Mouse (Mus musculus) mammary gland, adult 2 months (tissue): ENCODE measurements around the gene Iscu. TPM values are rescaled to one million over a fixed set of nuclear protein-coding genes. Genes with fewer than 3 reads are reported as not detected.

Experiments
- polyA plus RNA-seq: library from polyadenylated mRNA; depleted of rRNA; stranded (reverse); fragments of >200 nt; gene quantifications from 2 replicates; pipeline ENCODE4 v1.2.3, GENCODE M21; 2012; ENCODE audit warnings: low replicate concordance; rRNA removed

Iscu gene
- polyA plus RNA-seq: 104 and 156 TPM in 2 replicates

GRCm38 (mm10) chr5:113772450-113772895 lies at the start of gene Iscu, which contains the start of gene Sart3:
Gene Iscu (plus strand): TSS chr5:113772748.
Gene Sart3 (minus strand): TSS chr5:113772510.

GRCm38 (mm10) chr5:113724446-113724845 lies 48.1 kb upstream of the Iscu start, which contains the start of gene 1700069L16Rik:
Gene 1700069L16Rik (minus strand): TSS chr5:113724772.

GRCm38 (mm10) chr5:113735345-113736112 lies 37.0 kb upstream of the Iscu start, which contains the start of gene Ficd:
Gene Ficd (plus strand): TSS chr5:113735803.

GRCm38 (mm10) chr5:113800280-113800679 lies 27.7 kb downstream of the Iscu start, which contains the start of gene Tmem119:
Gene Tmem119 (minus strand): TSS chr5:113800516.

Other genes starting within 250 kb of the Iscu start
- gene Cmklr1, start 122.3 kb upstream of the Iscu start, polyA plus RNA-seq: 216 and 237 TPM in 2 replicates
- gene 1700069L16Rik, start 48.0 kb upstream of the Iscu start, polyA plus RNA-seq: not detected in 2 replicates
- 6.4 and 9.0 TPM in 2 replicates for gene Ficd, start 36.9 kb upstream of the Iscu start, polyA plus RNA-seq
- gene Sart3, start 238 bp upstream of the Iscu start, polyA plus RNA-seq: 13.5 and 16.9 TPM in 2 replicates
- 24.4 and 39.7 TPM in 2 replicates for gene Tmem119, start 27.8 kb downstream of the Iscu start, polyA plus RNA-seq
- 154 and 322 TPM in 2 replicates for gene Selplg, start 59.9 kb downstream of the Iscu start, polyA plus RNA-seq
- gene Coro1c, start 136.0 kb downstream of the Iscu start, polyA plus RNA-seq: 51.9 and 57.4 TPM in 2 replicates
- gene Ssh1, start 221.1 kb downstream of the Iscu start, polyA plus RNA-seq: 16.9 and 20.0 TPM in 2 replicates
- gene Dao, start 231.0 kb downstream of the Iscu start, polyA plus RNA-seq: 0.16 and 0.19 TPM in 2 replicates